Mouse (Mus musculus) heart, embryonic 14.5 days (tissue): ENCODE results near the gene Exd2. TPM values are rescaled to one million over a fixed set of nuclear protein-coding genes. Genes with fewer than 3 reads are reported as not detected.

Experiments
- ATAC-seq: fragments of 200-750 bp; cut with Nextera tagmentation; 2 replicates; pipeline ENCODE4 v1.8.0; 2017; ENCODE audit warnings: low read depth, moderate TSS enrichment; ENCODE audit not compliant: insufficient number of reproducible peaks, insufficient read depth, low FRiP score
- H3K27ac ChIP-seq, 2 experiments: fragments of 200-500 bp in 1 of 2; fragments of 300-500 bp in 1 of 2; sonication (generic) in 1 of 2; replicated peaks in 1 of 2; 2 replicates each; pipeline ENCODE4 v1.5.1; 2012 to 2014; ENCODE audit warnings: low read depth in 2 of 2, low read length in 2 of 2, control low read depth in 1 of 2, mild to moderate bottlenecking in 1 of 2, mixed read lengths in 1 of 2; ENCODE audit not compliant: control insufficient read depth in 1 of 2, insufficient read depth in 1 of 2
- H3K27me3 ChIP-seq: fragments of 300-500 bp; sonication (generic); 2 replicates; pipeline ENCODE4 v1.6.1; 2014; ENCODE audit warnings: mild to moderate bottlenecking, low read length, control low read depth; ENCODE audit not compliant: control insufficient read depth, insufficient read depth
- H3K36me3 ChIP-seq: fragments of 300-500 bp; sonication (generic); 2 replicates; pipeline ENCODE4 v1.6.1; 2014; ENCODE audit warnings: mild to moderate bottlenecking, control low read depth, low read length, mixed read lengths; ENCODE audit not compliant: control insufficient read depth, insufficient read depth
- H3K4me1 ChIP-seq, 2 experiments: fragments of 200-500 bp in 1 of 2; fragments of 300-500 bp in 1 of 2; sonication (generic) in 1 of 2; 2 replicates each; pipeline ENCODE4 v1.6.1; 2012 to 2014; ENCODE audit warnings: low read length in 2 of 2, control low read depth in 1 of 2, mixed read lengths in 1 of 2; ENCODE audit not compliant: control insufficient read depth in 2 of 2, insufficient read depth in 2 of 2
- H3K4me2 ChIP-seq: fragments of 300-500 bp; sonication (generic); 2 replicates; pipeline ENCODE4 v1.6.1; 2014; ENCODE audit warnings: mild to moderate bottlenecking, low read length
- H3K4me3 ChIP-seq, 2 experiments: fragments of 200-500 bp in 1 of 2; fragments of 300-500 bp in 1 of 2; sonication (generic) in 1 of 2; 2 replicates each; pipeline ENCODE4 v1.5.1; 2012 to 2014; ENCODE audit warnings: low read length in 2 of 2, mild to moderate bottlenecking in 2 of 2, control low read depth in 1 of 2, low read depth in 1 of 2, moderate library complexity in 1 of 2; ENCODE audit not compliant: control insufficient read depth in 1 of 2, insufficient read depth in 1 of 2
- H3K9ac ChIP-seq: fragments of 300-500 bp; sonication (generic); 2 replicates; pipeline ENCODE4 v1.6.1; 2014; ENCODE audit warnings: mild to moderate bottlenecking, low read length
- H3K9me3 ChIP-seq: fragments of 300-500 bp; sonication (generic); 2 replicates; pipeline ENCODE4 v1.6.1; 2016; ENCODE audit warnings: low read length, control low read depth; ENCODE audit not compliant: control insufficient read depth
- WGBS: fragments of 180-500 bp; shearing (Covaris S2); extraction: QIAGEN DNeasy Blood & Tissue Kit; methylation state at CpG from one replicate; pipeline ENCODE4 v1.1.7; 2014; 5-methylcytosine and 5-hydroxymethylcytosine counted together
- polyA plus RNA-seq: library from polyadenylated mRNA; unstranded; fragments of >200 nt; fragmentation: Nextera tagmentation; extraction: Ambion mirVana; gene quantifications from 2 replicates; pipeline ENCODE4 v1.2.1, GENCODE M21; 2014

The Exd2 gene
- polyA plus RNA-seq, 1 experiment from 2014 or later, result 17.4 TPM

- H3K27ac ChIP-seq, result peak overlapping the region in 1 of 2 experiments; percentile 72; a peak in 2 of 4 replicates
- no peaks in the 10 kb centered on the region for H3K36me3 ChIP-seq
- peak overlapping the region; percentile 68 for H3K4me2 ChIP-seq
- H3K4me3 ChIP-seq, result peak overlapping the region; percentile 79 to 95
- H3K9me3 ChIP-seq, result no peaks in the 10 kb centered on the region
- peak overlapping the region; percentile 75 for H3K9ac ChIP-seq
- 10% methylated on average over 17 of the region's 17 CpGs for WGBS
- H3K27me3 ChIP-seq, result no peaks in the 10 kb centered on the region
- no peak for ATAC-seq
- peaks cover 0 to 4% of the 10 kb centered on the region in 2 experiments; a peak in 2 of 4 replicates for H3K4me1 ChIP-seq
Measured at GRCm38 (mm10) chr12:80463666-80464269, 873 bp downstream of the Exd2 start.

- 21% methylated on average over 2 of the region's 2 CpGs for WGBS
- Histone ChIP-seq H3K9ac (no peak overlapping the region), H3K27ac (no peak overlapping the region), H3K4me2 (no peak overlapping the region), H3K27me3 (no peaks in the 10 kb centered on the region), H3K36me3 (no peaks in the 10 kb centered on the region), H3K9me3 (no peaks in the 10 kb centered on the region), H3K4me1 (0 out of 4 replicates have a peak, but pooled peaks cover 0 to 3% of the 10 kb centered on the region in 2 experiments), H3K4me3 (no peak overlapping the region)
- ATAC-seq, result no peak
Measured at GRCm38 (mm10) chr12:80470206-80470605, 7.3 kb downstream of the Exd2 start.

GRCm38 (mm10) chr12:80471926-80472325 is 9.0 kb downstream of the Exd2 start:
- WGBS, result 32% methylated on average over 4 of the region's 4 CpGs

GRCm38 (mm10) chr12:80473731-80474130 is 10.8 kb downstream of the Exd2 start:
- no peak overlapping the region for H3K4me3 ChIP-seq
- H3K4me2 ChIP-seq, result no peak overlapping the region
- 0 out of 4 replicates have a peak, but pooled peaks cover 0 to 3% of the 10 kb centered on the region in 2 experiments for H3K4me1 ChIP-seq
- peaks cover 15% of the 10 kb centered on the region; the same call in 1 of the 2 replicates for H3K36me3 ChIP-seq
- H3K27me3 ChIP-seq, result no peaks in the 10 kb centered on the region
- no peak overlapping the region for H3K27ac ChIP-seq
- no peak overlapping the region for H3K9ac ChIP-seq
- no peaks in the 10 kb centered on the region for H3K9me3 ChIP-seq
- no peak for ATAC-seq
- WGBS, result 68% methylated on average over 3 of the region's 3 CpGs

More at GRCm38 (mm10) chr12:80471926-80472325, 9.0 kb downstream of the Exd2 start:
- Histone ChIP-seq H3K27me3 (no peaks in the 10 kb centered on the region), H3K9ac (no peak overlapping the region), H3K9me3 (no peaks in the 10 kb centered on the region), H3K4me2 (no peak overlapping the region), H3K4me1 (0 out of 4 replicates have a peak, but pooled peaks cover 0 to 3% of the 10 kb centered on the region in 2 experiments), H3K27ac (no peak overlapping the region), H3K4me3 (no peak overlapping the region), H3K36me3 (peaks cover 8% of the 10 kb centered on the region; the same call in 1 of the 2 replicates)
- ATAC-seq, result no peak

GRCm38 (mm10) chr12:80479986-80480385 is 17.1 kb downstream of the Exd2 start:
- Histone ChIP-seq H3K9me3 (no peaks in the 10 kb centered on the region), H3K4me3 (no peak overlapping the region), H3K36me3 (peaks cover 23% of the 10 kb centered on the region; the same call in 1 of the 2 replicates), H3K27ac (peak overlapping the region in 1 of 2 experiments; percentile 5; a peak in 3 of 4 replicates), H3K4me1 (peaks cover 2 to 3% of the 10 kb centered on the region in 2 experiments; a peak in 2 of 4 replicates), H3K27me3 (no peaks in the 10 kb centered on the region), H3K9ac (no peak overlapping the region), H3K4me2 (no peak overlapping the region)
- ATAC-seq, result no peak
- 25% methylated on average over 3 of the region's 3 CpGs for WGBS

GRCm38 (mm10) chr12:80483397-80483796 is 20.5 kb downstream of the Exd2 start:
- Histone ChIP-seq H3K9me3 (no peaks in the 10 kb centered on the region), H3K9ac (no peak overlapping the region), H3K4me2 (no peak overlapping the region), H3K4me3 (no peak overlapping the region), H3K27ac (no peak overlapping the region), H3K27me3 (no peaks in the 10 kb centered on the region), H3K36me3 (peaks cover 23% of the 10 kb centered on the region; the same call in 1 of the 2 replicates), H3K4me1 (peaks cover 2 to 3% of the 10 kb centered on the region in 2 experiments; a peak in 2 of 4 replicates)
- no peak for ATAC-seq
- WGBS, result 80% methylated on average over 3 of the region's 3 CpGs

- no peaks in the 10 kb centered on the region for H3K27me3 ChIP-seq
- WGBS, result 93% methylated on average over 5 of the region's 5 CpGs
- H3K36me3 ChIP-seq, result peaks cover 49% of the 10 kb centered on the region
- ATAC-seq, result no peak
- no peak overlapping the region for H3K27ac ChIP-seq
- no peaks in the 10 kb centered on the region for H3K4me1 ChIP-seq
- no peak overlapping the region for H3K4me2 ChIP-seq
- H3K9me3 ChIP-seq, result no peaks in the 10 kb centered on the region
- no peak overlapping the region for H3K9ac ChIP-seq
- no peak overlapping the region for H3K4me3 ChIP-seq
Measured at GRCm38 (mm10) chr12:80493311-80493710, 30.4 kb downstream of the Exd2 start.
